Mouse (Mus musculus) C2C12 (cell line): ENCODE results near the gene Odc1. TPM values are rescaled to one million over a fixed set of nuclear protein-coding genes. Genes with fewer than 3 reads are reported as not detected.

Experiments used
- H3K27me3 ChIP-seq: one replicate; pipeline ENCODE4 v1.6.1; 2011; ENCODE audit not compliant: control insufficient read depth, insufficient read depth, insufficient read length
- H3K36me3 ChIP-seq: one replicate; pipeline ENCODE4 v1.6.1; 2011; ENCODE audit not compliant: control insufficient read depth, insufficient read depth
- H3K4me3 ChIP-seq: one replicate; pipeline ENCODE4 v1.5.1; 2011; ENCODE audit warnings: mild to moderate bottlenecking, control low read depth; ENCODE audit not compliant: poor library complexity, insufficient read depth, severe bottlenecking
- H3K79me2 ChIP-seq: one replicate; pipeline ENCODE4 v1.6.1; 2011; ENCODE audit not compliant: control insufficient read depth, insufficient read depth
- H3K79me3 ChIP-seq: one replicate; pipeline ENCODE4 v1.6.1; 2011; ENCODE audit warnings: low read depth, control low read depth
- H3ac ChIP-seq: one replicate; pipeline ENCODE3; 2011; ENCODE audit warnings: low read depth; ENCODE audit not compliant: control insufficient read depth, insufficient read length
- CEBPB ChIP-seq: IDR thresholded peaks from one replicate; pipeline ENCODE4 v1.6.1; 2011; ENCODE audit warnings: low read depth, mild to moderate bottlenecking, control low read depth, moderate library complexity
- CTCF ChIP-seq: IDR thresholded peaks from one replicate; pipeline ENCODE4 v1.5.1; 2011; ENCODE audit not compliant: control insufficient read depth, insufficient read depth, insufficient read length
- FOSL1 ChIP-seq: IDR thresholded peaks from one replicate; pipeline ENCODE4 v1.8.0; 2011; ENCODE audit warnings: mild to moderate bottlenecking, low read length; ENCODE audit not compliant: poor library complexity, insufficient read depth, severe bottlenecking
- MAX ChIP-seq: IDR thresholded peaks from one replicate; pipeline ENCODE4 v1.6.1; 2011; ENCODE audit warnings: mild to moderate bottlenecking, control low read depth
- MYOD1 ChIP-seq: IDR thresholded peaks from one replicate; pipeline ENCODE4 v1.6.1; 2011; ENCODE audit warnings: low read depth; ENCODE audit not compliant: control insufficient read depth, insufficient read length
- MYOG ChIP-seq: IDR thresholded peaks from one replicate; pipeline ENCODE4 v1.6.1; 2011; ENCODE audit not compliant: control insufficient read depth, insufficient read length; ENCODE audit errors: extremely low read depth
- USF1 ChIP-seq: IDR thresholded peaks from one replicate; pipeline ENCODE4 v1.6.1; 2011; ENCODE audit warnings: low read depth, mild to moderate bottlenecking, control low read depth, moderate library complexity
- polyA plus RNA-seq: library from polyadenylated mRNA; unstranded; fragments of >200 nt; fragmentation: generic; extraction: Trizol; gene quantifications from one replicate; pipeline ENCODE4 v1.2.1, GENCODE M21; 2012; ENCODE audit warnings: missing spikeins

Gene Odc1
- polyA plus RNA-seq, 1 experiment = 256 TPM

DNA sequence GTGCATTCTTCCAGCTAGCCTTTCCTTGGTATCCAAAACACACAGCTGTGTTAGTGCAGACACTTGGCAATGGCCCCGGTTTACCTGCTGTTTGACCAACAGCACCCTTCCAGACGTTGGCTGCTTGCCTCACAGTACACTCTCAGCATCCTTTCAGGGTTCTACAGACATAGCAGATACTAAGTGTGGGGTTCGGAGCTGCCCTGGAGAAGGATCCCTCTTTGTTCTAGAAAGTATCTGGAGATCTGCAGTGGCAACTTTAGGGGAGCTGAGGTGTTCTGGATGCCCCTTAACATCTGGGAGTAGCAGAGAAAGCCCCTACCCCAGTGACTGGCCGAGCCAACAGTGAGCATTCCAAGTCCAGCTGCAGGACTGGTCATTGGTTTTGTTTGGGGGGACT is 30.0 kb downstream of the Odc1 start:
- H3K79me2 ChIP-seq = no peaks in the 10 kb centered on the region
- no peak overlapping the region for H3ac ChIP-seq
- no peaks in the 10 kb centered on the region for H3K79me3 ChIP-seq
- no peak overlapping the region for H3K4me3 ChIP-seq
- H3K36me3 ChIP-seq = no peaks in the 10 kb centered on the region
- no peaks in the 10 kb centered on the region for H3K27me3 ChIP-seq
- TF ChIP-seq MAX (no peak), FOSL1 (no peak), USF1 (no peak), MYOD1 (no peak), MYOG (no peak), CTCF (no peak), CEBPB (no peak)

DNA sequence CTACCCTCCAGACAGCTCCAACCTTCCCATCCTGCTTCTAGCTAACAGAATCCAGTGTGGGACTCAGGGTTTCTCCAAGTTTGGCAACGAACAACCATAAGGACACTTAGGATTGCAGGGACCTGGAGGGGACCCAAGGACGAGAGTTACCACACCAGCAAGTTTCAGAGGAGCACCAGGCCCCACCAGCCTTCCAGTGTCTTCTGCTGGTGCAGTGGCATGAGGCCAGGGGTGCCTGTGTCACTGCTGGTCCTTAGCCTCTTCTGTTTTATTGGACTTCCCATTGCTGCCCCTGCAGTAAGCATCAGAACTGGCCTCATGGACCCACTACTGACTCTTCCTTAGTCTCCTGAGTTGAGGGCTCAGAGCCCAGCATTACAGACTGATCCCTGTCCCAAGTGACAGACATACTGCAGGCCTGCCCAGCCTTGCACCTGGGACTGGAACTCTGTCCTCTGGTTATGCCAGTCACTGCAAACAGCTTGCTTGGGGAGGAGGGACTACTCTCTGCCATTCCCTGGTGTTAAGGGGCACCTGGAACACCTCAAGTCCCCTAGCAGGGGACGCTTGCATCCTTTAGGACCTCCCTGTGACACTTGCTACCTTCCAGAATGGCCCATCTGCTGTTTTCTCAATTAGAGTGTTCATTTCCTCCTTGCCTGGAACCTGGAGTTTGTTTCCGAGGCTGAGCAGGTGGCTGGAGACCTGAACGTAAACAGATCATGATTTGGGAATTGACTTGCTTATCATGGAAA is 30.7 kb downstream of the Odc1 start:
- TF ChIP-seq MYOG (no peak), MAX (no peak), CTCF (no peak), CEBPB (no peak), USF1 (no peak), FOSL1 (no peak), MYOD1 (no peak)
- no peaks in the 10 kb centered on the region for H3K36me3 ChIP-seq
- H3ac ChIP-seq = no peak overlapping the region
- no peak overlapping the region for H3K4me3 ChIP-seq
- no peaks in the 10 kb centered on the region for H3K79me3 ChIP-seq
- H3K27me3 ChIP-seq = no peaks in the 10 kb centered on the region
- H3K79me2 ChIP-seq = no peaks in the 10 kb centered on the region

DNA sequence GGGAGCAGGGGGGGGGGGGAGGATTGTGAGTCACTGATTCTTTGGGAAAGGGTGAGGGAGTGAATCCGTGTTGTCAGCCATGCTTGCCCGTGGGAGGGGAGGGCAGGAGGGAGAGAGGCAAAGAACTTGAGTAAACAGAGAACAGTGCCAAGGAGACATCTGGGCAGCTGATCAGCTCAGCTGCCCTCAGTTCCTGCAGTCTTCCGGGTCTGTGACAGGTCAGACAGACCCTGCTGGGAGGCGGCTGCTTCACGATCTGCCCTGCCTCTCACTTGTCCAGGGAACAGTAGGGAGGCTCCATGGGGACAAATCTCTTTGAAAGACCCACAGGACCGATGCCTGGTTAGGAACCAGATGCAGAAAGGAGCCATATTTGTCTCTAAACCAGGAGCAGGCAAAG is 31.4 kb downstream of the Odc1 start:
- H3K27me3 ChIP-seq = no peaks in the 10 kb centered on the region
- TF ChIP-seq MYOG = no peak
- TF ChIP-seq MYOD1 = no peak
- TF ChIP-seq MAX = no peak
- no peak for TF ChIP-seq CEBPB
- TF ChIP-seq USF1 = no peak
- no peak for TF ChIP-seq FOSL1
- no peak for TF ChIP-seq CTCF

DNA sequence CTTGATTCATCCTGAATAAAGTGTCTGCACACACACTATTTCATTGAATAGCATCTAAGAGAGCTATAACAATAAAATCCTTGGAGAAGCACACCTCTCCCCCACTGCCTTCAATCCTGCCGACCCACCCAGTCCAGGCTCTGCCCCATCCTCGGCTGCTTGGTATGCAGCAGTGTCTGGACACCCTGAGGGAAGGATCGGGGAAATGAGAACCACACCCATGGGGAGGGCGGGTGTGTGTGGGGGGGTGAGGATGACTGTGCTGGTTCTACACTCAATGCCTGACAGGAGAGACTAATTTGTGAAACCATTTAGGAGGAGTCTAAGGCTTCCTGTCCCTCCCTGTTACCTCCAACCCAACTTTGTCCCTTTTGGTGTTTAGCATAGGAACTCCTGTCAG is 34.0 kb downstream of the Odc1 start:
- Histone ChIP-seq H3K4me3 (no peak overlapping the region), H3K79me2 (no peaks in the 10 kb centered on the region), H3ac (no peak overlapping the region), H3K27me3 (no peaks in the 10 kb centered on the region), H3K36me3 (no peaks in the 10 kb centered on the region), H3K79me3 (no peaks in the 10 kb centered on the region)
- no peak for TF ChIP-seq MAX
- TF ChIP-seq CEBPB = no peak
- TF ChIP-seq USF1 = no peak
- no peak for TF ChIP-seq CTCF
- TF ChIP-seq MYOD1 = no peak
- TF ChIP-seq MYOG = no peak
- no peak for TF ChIP-seq FOSL1

More for the DNA sequence above, 31.4 kb downstream of the Odc1 start:
- no peaks in the 10 kb centered on the region for H3K36me3 ChIP-seq
- H3K79me3 ChIP-seq = no peaks in the 10 kb centered on the region
- no peaks in the 10 kb centered on the region for H3K79me2 ChIP-seq
- H3ac ChIP-seq = no peak overlapping the region
- no peak overlapping the region for H3K4me3 ChIP-seq

DNA sequence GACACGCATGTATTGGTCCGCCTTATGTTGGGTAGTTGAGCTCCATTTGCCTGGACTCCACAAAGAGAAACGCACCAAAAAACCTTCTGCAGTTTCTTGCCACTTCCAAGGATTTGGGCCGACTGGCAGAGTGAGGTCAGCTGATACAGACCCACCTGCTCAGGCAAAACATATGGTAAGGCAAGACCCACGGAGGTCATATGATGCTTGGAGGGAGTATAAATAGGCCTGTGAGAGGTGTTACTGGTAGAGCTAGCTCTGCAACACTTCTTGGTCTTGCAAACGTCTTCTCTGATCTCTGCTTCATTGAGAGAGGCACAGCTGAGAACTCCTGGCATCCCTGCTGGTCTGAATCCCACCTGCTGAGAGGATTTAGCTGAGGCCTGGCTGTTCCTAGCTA is 36.4 kb downstream of the Odc1 start:
- Histone ChIP-seq H3K79me3 (no peaks in the 10 kb centered on the region), H3ac (no peak overlapping the region), H3K36me3 (no peaks in the 10 kb centered on the region), H3K27me3 (no peaks in the 10 kb centered on the region), H3K79me2 (no peaks in the 10 kb centered on the region), H3K4me3 (no peak overlapping the region)
- TF ChIP-seq CEBPB = no peak
- TF ChIP-seq MYOG = no peak
- TF ChIP-seq CTCF = no peak
- TF ChIP-seq MAX = no peak
- TF ChIP-seq USF1 = no peak
- no peak for TF ChIP-seq MYOD1
- no peak for TF ChIP-seq FOSL1

DNA sequence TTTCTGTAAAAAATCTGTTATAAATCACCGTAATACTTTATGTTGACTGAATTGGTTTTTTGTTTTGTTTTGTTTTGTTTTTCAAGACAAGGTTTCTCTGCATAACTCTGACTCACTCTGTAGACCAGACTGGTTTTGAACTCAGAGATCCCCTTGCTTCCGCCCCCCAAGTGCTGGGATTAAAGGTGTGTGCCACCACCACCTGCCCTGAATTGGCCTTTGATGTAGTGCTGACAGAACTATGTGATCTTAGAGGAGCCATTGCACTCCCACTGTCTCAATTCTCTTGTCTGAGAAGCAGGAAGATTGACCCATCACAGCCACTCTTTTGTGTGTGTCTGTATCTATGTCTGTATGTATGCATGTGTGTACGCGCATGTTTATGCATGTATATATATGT is 37.8 kb downstream of the Odc1 start:
- no peak for TF ChIP-seq MYOD1
- TF ChIP-seq CTCF = no peak
- TF ChIP-seq FOSL1 = no peak
- TF ChIP-seq MYOG = no peak
- no peak for TF ChIP-seq MAX
- TF ChIP-seq USF1 = no peak
- TF ChIP-seq CEBPB = no peak
- no peaks in the 10 kb centered on the region for H3K27me3 ChIP-seq
- H3K4me3 ChIP-seq = no peak overlapping the region
- H3K79me3 ChIP-seq = no peaks in the 10 kb centered on the region
- no peaks in the 10 kb centered on the region for H3K36me3 ChIP-seq
- H3K79me2 ChIP-seq = no peaks in the 10 kb centered on the region
- H3ac ChIP-seq = no peak overlapping the region
